Mouse (Mus musculus): ENCODE measurements at regions not wholly inside any gene's neighbourhood (a gene's known extent, or its start where the extent isn't known, plus 50 kb on each side); places are given as distances from the start of the nearest gene placed in this dataset.

GRCm38 (mm10) chr12:57970163-57970562 is 241.4 kb upstream of the Sstr1 start:
- TF ChIP-seq CTCF (conservative IDR thresholded peaks at IDR 0.05 in 1 of 2, IDR thresholded peaks at IDR 0.05 in 1 of 2; ENCODE audit: low read depth in 2 of 2, low read length in 2 of 2) (no peak), TCF12 (IDR thresholded peaks at IDR 0.05; ENCODE audit: low read depth, low read length) (no peak), MYC (IDR thresholded peaks at IDR 0.05; ENCODE audit: low read depth, low read length) (no peak), JUND (conservative IDR thresholded peaks at IDR 0.05; ENCODE audit: low read depth, low read length) (no peak), E2F4 (IDR thresholded peaks at IDR 0.05; ENCODE audit: insufficient replicate concordance, low read depth, low read length) (no peak), ZKSCAN1 (IDR thresholded peaks at IDR 0.05; ENCODE audit: borderline replicate concordance, low read depth, low read length) (no peak), ZC3H11A (IDR thresholded peaks at IDR 0.05; ENCODE audit: low read depth, low read length) (no peak)
